Mouse (Mus musculus): ENCODE results near the gene Cox8c. TPM values are rescaled to one million over a fixed set of nuclear protein-coding genes. Genes with fewer than 3 reads are reported as not detected.

Cox8c gene
- polyA plus RNA-seq, 1 experiment = not detected

DNA sequence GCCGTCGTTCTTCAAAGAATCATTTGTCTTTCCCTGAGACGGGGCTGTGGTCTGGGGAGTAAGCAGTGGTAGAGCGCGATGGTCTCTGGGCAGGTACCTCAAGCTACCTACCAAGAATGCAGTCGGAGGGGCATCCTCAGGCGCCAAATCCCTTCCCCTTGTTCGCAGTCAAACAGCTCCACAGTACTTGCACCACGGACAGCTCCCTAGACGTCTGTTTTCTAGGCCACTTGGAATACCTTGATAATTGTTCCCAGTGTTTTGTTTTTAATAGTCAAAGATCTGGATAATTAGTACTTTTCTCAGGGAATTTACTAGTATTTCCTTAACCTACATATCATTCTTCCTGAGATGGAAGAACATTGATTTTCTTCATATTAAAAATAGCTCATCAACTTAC is 48.7 kb downstream of the Cox8c start:
- Histone ChIP-seq H3K27me3 (ENCODE audit: control insufficient read depth, insufficient read depth, low read length, poor library complexity, severe bottlenecking) (no peaks in the 10 kb centered on the region), H3K9ac (ENCODE audit: low read depth, poor library complexity, severe bottlenecking) (no peak overlapping the region), H3K4me1 (ENCODE audit: control insufficient read depth, insufficient read depth, low read length) (no peaks in the 10 kb centered on the region), H3K36me3 (ENCODE audit: control insufficient read depth, insufficient read depth, low read length, poor library complexity, severe bottlenecking) (no peaks in the 10 kb centered on the region), H3K4me3 (ENCODE audit: low read depth, low read length) (no peak overlapping the region), H3K27ac (ENCODE audit: insufficient read depth, low read length) (no peak overlapping the region), H3K9me3 (replicated peaks; ENCODE audit: control insufficient read depth, insufficient read depth, low read length, poor library complexity, severe bottlenecking) (no peaks in the 10 kb centered on the region)
- no peak for TF ChIP-seq CTCF (IDR thresholded peaks at IDR 0.05; ENCODE audit: low read depth, low read length)
- no peak for TF ChIP-seq EP300 (IDR thresholded peaks at IDR 0.05; ENCODE audit: insufficient read depth, low read depth, low read length)
- TF ChIP-seq POLR2A (IDR thresholded peaks at IDR 0.05; ENCODE audit: insufficient read depth, low read length) = no peak

- TF ChIP-seq EP300 (IDR thresholded peaks at IDR 0.05; ENCODE audit: insufficient read depth, low read depth, low read length) = no peak
- TF ChIP-seq CTCF (IDR thresholded peaks at IDR 0.05; ENCODE audit: low read depth, low read length) = no peak
- no peaks in the 10 kb centered on the region for H3K36me3 ChIP-seq (ENCODE audit: control insufficient read depth, insufficient read depth, low read length, poor library complexity, severe bottlenecking)
- no peak within 1 kb of the TSS for H3K27ac ChIP-seq (ENCODE audit: insufficient read depth, low read length)
- H3K27me3 ChIP-seq (ENCODE audit: control insufficient read depth, insufficient read depth, low read length, poor library complexity, severe bottlenecking) = no peaks in the 10 kb centered on the region
- no peaks in the 10 kb centered on the region for H3K4me1 ChIP-seq (ENCODE audit: control insufficient read depth, insufficient read depth, low read length)
- H3K4me3 ChIP-seq (ENCODE audit: low read depth, low read length) = peak within 1 kb of the TSS; percentile 49
- no peaks in the 10 kb centered on the region for H3K9me3 ChIP-seq (replicated peaks; ENCODE audit: control insufficient read depth, insufficient read depth, low read length, poor library complexity, severe bottlenecking)
- H3K9ac ChIP-seq (ENCODE audit: low read depth, poor library complexity, severe bottlenecking) = 0 out of 2 replicates have a peak within 1 kb of the TSS, but pooled peaks have one; percentile 53
Measured at GRCm38 (mm10) chr12:102948778-102949394, 49.8 kb downstream of the Cox8c start, which contains the start of gene Unc79. TSS of gene Unc79 (plus strand) at chr12:102948859.

- no peak for TF ChIP-seq CTCF (IDR thresholded peaks at IDR 0.05; ENCODE audit: low read depth, low read length)
- TF ChIP-seq POLR2A (IDR thresholded peaks at IDR 0.05; ENCODE audit: insufficient read depth, low read length) = no peak
- TF ChIP-seq EP300 (IDR thresholded peaks at IDR 0.05; ENCODE audit: insufficient read depth, low read depth, low read length) = no peak
- H3K9ac ChIP-seq (ENCODE audit: low read depth, poor library complexity, severe bottlenecking) = 0 out of 2 replicates have a peak overlapping the region, but pooled peaks have one; percentile 53
- no peak overlapping the region for H3K27ac ChIP-seq (ENCODE audit: insufficient read depth, low read length)
- no peaks in the 10 kb centered on the region for H3K27me3 ChIP-seq (ENCODE audit: control insufficient read depth, insufficient read depth, low read length, poor library complexity, severe bottlenecking)
- no peaks in the 10 kb centered on the region for H3K4me1 ChIP-seq (ENCODE audit: control insufficient read depth, insufficient read depth, low read length)
- no peaks in the 10 kb centered on the region for H3K9me3 ChIP-seq (replicated peaks; ENCODE audit: control insufficient read depth, insufficient read depth, low read length, poor library complexity, severe bottlenecking)
- H3K36me3 ChIP-seq (ENCODE audit: control insufficient read depth, insufficient read depth, low read length, poor library complexity, severe bottlenecking) = no peaks in the 10 kb centered on the region
- H3K4me3 ChIP-seq (ENCODE audit: low read depth, low read length) = peak overlapping the region; percentile 49
Measured at GRCm38 (mm10) chr12:102949395-102950208, 50.5 kb downstream of the Cox8c start.

Other genes starting within 250 kb of the Cox8c start
- gene Itpk1, start 194.4 kb upstream of the Cox8c start, polyA plus RNA-seq (2011; ENCODE audit: insufficient read depth, insufficient read length, low read depth, missing spikeins) = 40.4 and 44.0 TPM in 2 replicates
- 6.7 and 7.5 TPM in 2 replicates for gene Moap1, start 155.7 kb upstream of the Cox8c start, polyA plus RNA-seq (2011; ENCODE audit: insufficient read depth, insufficient read length, low read depth, missing spikeins)
- 6.3 TPM in 2 replicates for gene Tmem251, start 155.6 kb upstream of the Cox8c start, polyA plus RNA-seq (2011; ENCODE audit: insufficient read depth, insufficient read length, low read depth, missing spikeins)
- gene Gm28051, start 141.6 kb upstream of the Cox8c start, polyA plus RNA-seq (2011; ENCODE audit: insufficient read depth, insufficient read length, low read depth, missing spikeins) = not detected in 2 replicates
- 23.6 and 26.6 TPM in 2 replicates for gene Gon7, start 141.5 kb upstream of the Cox8c start, polyA plus RNA-seq (2011; ENCODE audit: insufficient read depth, insufficient read length, low read depth, missing spikeins)
- gene Ubr7, start 141.3 kb upstream of the Cox8c start, polyA plus RNA-seq (2011; ENCODE audit: insufficient read depth, insufficient read length, low read depth, missing spikeins) = 93.1 and 97.5 TPM in 2 replicates
- gene Gm20604, start 140.6 kb upstream of the Cox8c start, polyA plus RNA-seq (2011; ENCODE audit: insufficient read depth, insufficient read length, low read depth, missing spikeins) = 13.5 and 14.2 TPM in 2 replicates
- 35.5 and 38.9 TPM in 2 replicates for gene Btbd7, start 20.8 kb upstream of the Cox8c start, polyA plus RNA-seq (2011; ENCODE audit: insufficient read depth, insufficient read length, low read depth, missing spikeins)
- gene Unc79, start 49.5 kb downstream of the Cox8c start, polyA plus RNA-seq (2011; ENCODE audit: insufficient read depth, insufficient read length, low read depth, missing spikeins) = 0.27 TPM in 1 of 2 replicates, not detected in the other

Measured in ES-Bruce4 (cell line).